Mouse (Mus musculus): ENCODE measurements around the gene Man1c1. TPM values are rescaled to one million over a fixed set of nuclear protein-coding genes. Genes with fewer than 3 reads are reported as not detected.

Man1c1 gene
- 1.2 and 1.3 TPM in 2 replicates for polyA plus RNA-seq (2015; fragmentation: Nextera tagmentation; extraction: Ambion mirVana)

GRCm38 (mm10) chr4:134703835-134704546, at the start of gene Man1c1:
Gene Man1c1, minus strand, starts transcription at chr4:134704290.
- WGBS (ENCODE audit: insufficient replicate concordance), result under 1% methylated on average over 71 of the region's 81 CpGs
- Histone ChIP-seq H3K4me3 (replicated peaks) (peak within 1 kb of the TSS; percentile 67), H3K9me3 (replicated peaks) (no peaks in the 10 kb centered on the region), H3K4me2 (peak within 1 kb of the TSS; percentile 90), H3K27ac (no peak within 1 kb of the TSS; the same call in none of the 2 replicates), H3K4me1 (replicated peaks) (peaks cover 29% of the 10 kb centered on the region), H3K9ac (peak within 1 kb of the TSS; percentile 69), H3K36me3 (no peaks in the 10 kb centered on the region), H3K27me3 (peaks cover 78% of the 10 kb centered on the region)
- ATAC-seq (ENCODE audit: low read depth) (peak; percentile 90), DNase-seq (peak; percentile 96)

- peaks cover 77% of the 10 kb centered on the region for H3K36me3 ChIP-seq
- no peak overlapping the region for H3K4me2 ChIP-seq
- peak overlapping the region; percentile 90 for H3K27ac ChIP-seq
- DNase-seq (no peak), ATAC-seq (ENCODE audit: low read depth) (no peak)
- no peaks in the 10 kb centered on the region for H3K9me3 ChIP-seq (replicated peaks)
- H3K4me3 ChIP-seq (replicated peaks), result no peak overlapping the region
- H3K9ac ChIP-seq, result peak overlapping the region; percentile 59; the same call in 1 of the 2 replicates
- H3K4me1 ChIP-seq (replicated peaks), result peaks cover 99% of the 10 kb centered on the region
- 37% methylated on average over 17 of the region's 17 CpGs for WGBS (ENCODE audit: insufficient replicate concordance)
- no peaks in the 10 kb centered on the region for H3K27me3 ChIP-seq
Observed at GRCm38 (mm10) chr4:134753516-134754261, 49.6 kb upstream of the Man1c1 start.

- peak overlapping the region; percentile 59 for H3K9ac ChIP-seq
- no peak for DNase-seq
Observed at GRCm38 (mm10) chr4:134752911-134753426, 48.9 kb upstream of the Man1c1 start.

GRCm38 (mm10) chr4:134751682-134752380, 47.7 kb upstream of the Man1c1 start:
- H3K27me3 ChIP-seq, result no peaks in the 10 kb centered on the region
- WGBS (ENCODE audit: insufficient replicate concordance), result 39% methylated on average over 18 of the region's 18 CpGs
- DNase-seq, result peak; percentile 76
- peak overlapping the region; percentile 90 for H3K27ac ChIP-seq
- H3K36me3 ChIP-seq, result peaks cover 87% of the 10 kb centered on the region
- peak overlapping the region; percentile 2; the same call in 1 of the 2 replicates for H3K4me3 ChIP-seq (replicated peaks)
- peak overlapping the region; percentile 59 for H3K9ac ChIP-seq
- peak; percentile 90 for ATAC-seq (ENCODE audit: low read depth)
- peaks cover 85% of the 10 kb centered on the region for H3K4me1 ChIP-seq (replicated peaks)
- H3K4me2 ChIP-seq, result peak overlapping the region; percentile 61
- H3K9me3 ChIP-seq (replicated peaks), result no peaks in the 10 kb centered on the region

More at GRCm38 (mm10) chr4:134752911-134753426, 48.9 kb upstream of the Man1c1 start:
- no peak overlapping the region for H3K4me2 ChIP-seq
- peak overlapping the region; percentile 90 for H3K27ac ChIP-seq
- H3K4me3 ChIP-seq (replicated peaks), result no peak overlapping the region
- peaks cover 96% of the 10 kb centered on the region for H3K4me1 ChIP-seq (replicated peaks)
- WGBS (ENCODE audit: insufficient replicate concordance), result 75% methylated on average over 11 of the region's 11 CpGs
- no peaks in the 10 kb centered on the region for H3K9me3 ChIP-seq (replicated peaks)
- peaks cover 85% of the 10 kb centered on the region for H3K36me3 ChIP-seq
- ATAC-seq (ENCODE audit: low read depth), result no peak
- no peaks in the 10 kb centered on the region for H3K27me3 ChIP-seq

- H3K4me2 ChIP-seq, result no peak overlapping the region
- H3K4me3 ChIP-seq (replicated peaks), result no peak overlapping the region
- peak overlapping the region; percentile 90 for H3K27ac ChIP-seq
- 74% methylated on average over 6 of the region's 6 CpGs for WGBS (ENCODE audit: insufficient replicate concordance)
- H3K27me3 ChIP-seq, result no peaks in the 10 kb centered on the region
- peaks cover 88% of the 10 kb centered on the region for H3K36me3 ChIP-seq
- DNase-seq (no peak), ATAC-seq (ENCODE audit: low read depth) (no peak)
- no peak overlapping the region for H3K9ac ChIP-seq
- peaks cover 85% of the 10 kb centered on the region for H3K4me1 ChIP-seq (replicated peaks)
- H3K9me3 ChIP-seq (replicated peaks), result no peaks in the 10 kb centered on the region
Observed at GRCm38 (mm10) chr4:134750825-134751224, 46.7 kb upstream of the Man1c1 start.

GRCm38 (mm10) chr4:134750263-134750662, 46.2 kb upstream of the Man1c1 start:
- peaks cover 89% of the 10 kb centered on the region for H3K36me3 ChIP-seq
- H3K4me3 ChIP-seq (replicated peaks), result no peak overlapping the region
- H3K27ac ChIP-seq, result peak overlapping the region; percentile 90
- ATAC-seq (ENCODE audit: low read depth) (no peak), DNase-seq (no peak)
- H3K9me3 ChIP-seq (replicated peaks), result no peaks in the 10 kb centered on the region
- H3K4me2 ChIP-seq, result no peak overlapping the region
- 0 out of 2 replicates have a peak overlapping the region, but pooled peaks have one; percentile 18 for H3K9ac ChIP-seq
- H3K4me1 ChIP-seq (replicated peaks), result peaks cover 84% of the 10 kb centered on the region
- WGBS (ENCODE audit: insufficient replicate concordance), result 64% methylated on average over 5 of the region's 5 CpGs
- no peaks in the 10 kb centered on the region for H3K27me3 ChIP-seq

GRCm38 (mm10) chr4:134749301-134750030, 45.4 kb upstream of the Man1c1 start:
- Histone ChIP-seq H3K4me1 (replicated peaks) (peaks cover 81% of the 10 kb centered on the region), H3K36me3 (peaks cover 89% of the 10 kb centered on the region), H3K4me3 (replicated peaks) (no peak overlapping the region), H3K27me3 (no peaks in the 10 kb centered on the region), H3K4me2 (no peak overlapping the region), H3K9me3 (replicated peaks) (no peaks in the 10 kb centered on the region), H3K27ac (peak overlapping the region; percentile 51), H3K9ac (peak overlapping the region; percentile 12; the same call in 1 of the 2 replicates)
- peak; percentile 72 for DNase-seq
- ATAC-seq (ENCODE audit: low read depth), result no peak
- 46% methylated on average over 21 of the region's 21 CpGs for WGBS (ENCODE audit: insufficient replicate concordance)

- no peak for DNase-seq
- H3K27me3 ChIP-seq, result no peaks in the 10 kb centered on the region
- no peak overlapping the region for H3K4me2 ChIP-seq
- ATAC-seq (ENCODE audit: low read depth), result no peak
- no peak overlapping the region for H3K9ac ChIP-seq
- peaks cover 90% of the 10 kb centered on the region for H3K36me3 ChIP-seq
- H3K9me3 ChIP-seq (replicated peaks), result no peaks in the 10 kb centered on the region
- no peak overlapping the region for H3K4me3 ChIP-seq (replicated peaks)
- WGBS (ENCODE audit: insufficient replicate concordance), result 67% methylated on average over 16 of the region's 16 CpGs
- H3K4me1 ChIP-seq (replicated peaks), result peaks cover 49% of the 10 kb centered on the region
- H3K27ac ChIP-seq, result 0 out of 2 replicates have a peak overlapping the region, but pooled peaks have one; percentile 13
Observed at GRCm38 (mm10) chr4:134745900-134746661, 42.0 kb upstream of the Man1c1 start.

GRCm38 (mm10) chr4:134743881-134744633, 40.0 kb upstream of the Man1c1 start:
- Histone ChIP-seq H3K4me1 (replicated peaks) (peaks cover 28% of the 10 kb centered on the region), H3K36me3 (peaks cover 71% of the 10 kb centered on the region), H3K4me3 (replicated peaks) (no peak overlapping the region), H3K27me3 (no peaks in the 10 kb centered on the region), H3K27ac (no peak overlapping the region), H3K9me3 (replicated peaks) (no peaks in the 10 kb centered on the region), H3K4me2 (no peak overlapping the region), H3K9ac (no peak overlapping the region)
- DNase-seq (no peak), ATAC-seq (ENCODE audit: low read depth) (no peak)
- WGBS (ENCODE audit: insufficient replicate concordance), result 83% methylated on average over 16 of the region's 16 CpGs

Data from liver, embryonic 13.5 days (tissue).